Mouse (Mus musculus) cortical plate, adult 2 months (tissue): ENCODE measurements around the gene Eea1.
"Not testable (repeated sequence)": the region's sequence is repeated elsewhere in the genome, so short reads cannot be mapped to it uniquely, and the experiment has no call there.

Experiments used
- CTCF ChIP-seq: fragments of 200-500 bp; IDR thresholded peaks from 2 replicates; pipeline ENCODE4 v1.5.1; 2011; ENCODE audit warnings: mild to moderate bottlenecking, control low read depth, low read length; ENCODE audit not compliant: insufficient read depth; ENCODE audit errors: extremely low read depth
- POLR2A ChIP-seq: fragments of 200-500 bp; IDR thresholded peaks from 2 replicates; pipeline ENCODE4 v1.6.1; 2011; ENCODE audit warnings: mild to moderate bottlenecking, low read length, control low read depth; ENCODE audit not compliant: insufficient read depth; ENCODE audit errors: extremely low read depth

DNA sequence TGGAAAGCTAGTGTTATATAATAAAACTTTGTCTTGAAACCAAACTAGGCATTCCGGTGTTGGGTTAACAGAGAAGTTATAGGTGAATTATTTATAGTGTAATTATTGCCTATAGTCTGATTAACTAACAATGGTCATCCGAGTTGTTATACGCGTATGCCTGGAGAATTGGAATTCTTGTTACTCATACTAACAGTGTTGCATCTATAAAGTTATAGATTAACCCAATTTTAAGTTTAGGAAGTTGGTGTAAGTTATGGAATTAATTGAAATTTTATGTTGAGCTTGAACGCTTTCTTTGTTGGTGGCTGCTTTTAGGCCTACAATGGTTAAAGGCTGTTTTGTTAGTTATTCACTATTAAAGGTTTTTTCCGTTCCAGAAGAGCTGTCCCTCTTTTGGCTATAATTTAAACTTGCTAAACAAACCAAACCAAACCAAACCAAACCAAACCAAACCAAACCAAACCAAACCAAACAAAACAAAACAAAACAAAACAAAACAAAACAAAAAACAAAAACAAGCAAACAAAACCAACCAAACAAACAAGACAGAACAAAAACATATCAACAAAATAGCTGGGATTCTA lies 137.1 kb downstream of the Eea1 start:
- not testable (repeated sequence) for TF ChIP-seq POLR2A, CTCF
